18 mouse cellular contexts compared by ENCODE assay signal in the genomic region with DNA sequence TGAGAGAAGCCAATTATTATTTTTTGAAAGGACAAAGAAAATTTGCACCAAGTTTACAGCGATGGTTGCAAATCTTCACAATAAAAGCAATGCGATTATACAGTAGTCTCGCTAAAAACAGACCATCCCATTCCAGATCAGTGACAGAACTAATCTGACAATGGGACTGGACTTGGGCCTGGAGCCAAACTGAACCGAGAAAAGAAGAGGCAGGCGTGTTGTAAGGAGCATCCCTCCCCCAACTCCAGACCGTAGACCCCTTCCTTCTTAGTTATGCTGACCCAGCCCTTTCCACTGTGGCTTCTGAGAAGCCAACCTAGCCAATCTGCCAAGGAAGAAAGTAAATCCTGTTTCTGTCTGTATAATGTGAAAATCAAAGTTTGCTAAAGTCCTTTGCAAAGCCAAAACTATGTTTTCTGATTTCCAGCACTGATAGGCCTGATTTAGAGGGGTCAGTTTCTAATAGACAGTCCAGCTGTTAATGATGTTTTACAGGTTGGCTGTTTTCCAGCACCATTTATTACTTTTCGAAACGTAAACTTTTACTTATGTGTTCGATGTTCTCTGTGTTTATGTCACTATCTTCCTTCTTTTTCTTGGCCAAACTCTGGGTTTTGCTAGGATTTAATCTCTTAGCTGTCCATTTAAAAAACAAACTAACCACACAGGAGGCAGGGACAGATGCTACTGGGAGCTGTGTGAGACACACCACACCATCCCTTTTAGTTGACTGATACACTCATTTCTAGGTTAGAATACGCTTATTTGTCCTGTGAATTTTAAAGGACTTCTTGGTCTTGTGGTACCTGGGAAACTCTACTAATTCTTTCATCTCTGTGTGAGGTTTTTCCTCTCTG.
DNase-seq lines count a peak whose midpoint lies in the region; ATAC-seq lines count a peak whose summit lies in the region.
"Had no signal": no experiment of that assay in that cellular context is flagged by ENCODE, and none has a peak within 500 bp of the region (broad histone marks: within the 10 kb centered on the region; RNA-seq: fewer than 3 reads in every experiment).

No protein-coding gene starts in this region.

- H3K4me2 ChIP-seq in midbrain, embryonic 13.5 days (replicated peaks): no peak overlapping the region
- H3K4me2 ChIP-seq in midbrain, embryonic 11.5 days: no peak overlapping the region
- no peak overlapping the region for H3K4me2 ChIP-seq in intestine, embryonic 16.5 days (ENCODE audit: low read depth, low read length)
- H3K4me2 ChIP-seq: forebrain, embryonic 12.5 days; limb, embryonic 12.5 days; liver, embryonic 13.5 days had no signal

- H3K9ac ChIP-seq in midbrain, embryonic 13.5 days (replicated peaks): no peak overlapping the region
- no peak overlapping the region for H3K9ac ChIP-seq in midbrain, embryonic 11.5 days (ENCODE audit: low read length)
- no peak overlapping the region for H3K9ac ChIP-seq in intestine, embryonic 16.5 days (ENCODE audit: low read depth, low read length)
- H3K9ac ChIP-seq: forebrain, embryonic 12.5 days; limb, embryonic 12.5 days; liver, embryonic 13.5 days had no signal

- no peaks in the 10 kb centered on the region for H3K9me3 ChIP-seq in midbrain, embryonic 13.5 days
- H3K9me3 ChIP-seq in midbrain, embryonic 11.5 days (ENCODE audit: control insufficient read depth, low read length): no peaks in the 10 kb centered on the region
- H3K9me3 ChIP-seq in intestine, embryonic 16.5 days (ENCODE audit: control insufficient read depth, low read length): no peaks in the 10 kb centered on the region
- H3K9me3 ChIP-seq: forebrain, embryonic 12.5 days; heart, embryonic 10.5 days; limb, embryonic 12.5 days; liver, embryonic 13.5 days had no signal

- H3K4me3 ChIP-seq in midbrain, embryonic 13.5 days (replicated peaks): no peak overlapping the region
- H3K4me3 ChIP-seq in midbrain, embryonic 11.5 days (ENCODE audit: low read depth, low read length): no peak overlapping the region
- no peak overlapping the region for H3K4me3 ChIP-seq in intestine, embryonic 16.5 days (ENCODE audit: low read length)
- H3K4me3 ChIP-seq: forebrain, embryonic 12.5 days; heart, embryonic 10.5 days; limb, embryonic 12.5 days; liver, embryonic 13.5 days had no signal

- peak; percentile 8 for DNase-seq in gastrocnemius, postnatal 10 days
- DNase-seq in gastrocnemius, postnatal 25 days: no peak
- peak; percentile 41 for DNase-seq in kidney, postnatal 10 days
- DNase-seq in kidney, adult 8-10 months: no peak
- no peak for DNase-seq in midbrain, embryonic 11.5 days (ENCODE audit: low spot score, missing footprints)
- no peak for DNase-seq in urinary bladder, adult 2 months (ENCODE audit: low spot score)
- DNase-seq: embryo, embryonic 11 days; heart, postnatal 10 days; liver, embryonic 13.5 days; retina, postnatal 1 day had no signal

- no peaks in the 10 kb centered on the region for H3K36me3 ChIP-seq in midbrain, embryonic 13.5 days
- H3K36me3 ChIP-seq in midbrain, embryonic 11.5 days (ENCODE audit: control insufficient read depth, insufficient read depth, low read length): no peaks in the 10 kb centered on the region
- no peaks in the 10 kb centered on the region for H3K36me3 ChIP-seq in intestine, embryonic 16.5 days (ENCODE audit: control insufficient read depth, insufficient read depth, low read length)
- H3K36me3 ChIP-seq: forebrain, embryonic 12.5 days; heart, embryonic 10.5 days; limb, embryonic 12.5 days; liver, embryonic 13.5 days had no signal

- no peaks in the 10 kb centered on the region for H3K27me3 ChIP-seq in midbrain, embryonic 13.5 days
- H3K27me3 ChIP-seq in midbrain, embryonic 11.5 days (ENCODE audit: control insufficient read depth, insufficient read depth, low read length): no peaks in the 10 kb centered on the region
- no peaks in the 10 kb centered on the region for H3K27me3 ChIP-seq in intestine, embryonic 16.5 days (replicated peaks; ENCODE audit: control insufficient read depth, insufficient read depth, low read length)
- H3K27me3 ChIP-seq: CH12.LX; forebrain, embryonic 12.5 days; limb, embryonic 12.5 days; liver, embryonic 13.5 days had no signal

- peak; percentile 43; the same call in 1 of the 2 replicates for ATAC-seq in midbrain, embryonic 13.5 days
- ATAC-seq in midbrain, embryonic 11.5 days (ENCODE audit: low FRiP score): no peak
- peak; percentile 66 for ATAC-seq in intestine, embryonic 16.5 days
- ATAC-seq: hindbrain, embryonic 16.5 days had no signal

- H3K4me1 ChIP-seq in midbrain, embryonic 13.5 days (replicated peaks): no peaks in the 10 kb centered on the region
- no peaks in the 10 kb centered on the region for H3K4me1 ChIP-seq in midbrain, embryonic 11.5 days (ENCODE audit: control insufficient read depth, insufficient read depth, low read length)
- H3K4me1 ChIP-seq in intestine, embryonic 16.5 days (ENCODE audit: control insufficient read depth, insufficient read depth, low read length): no peaks in the 10 kb centered on the region
- H3K4me1 ChIP-seq: forebrain, embryonic 12.5 days; heart, embryonic 10.5 days; limb, embryonic 12.5 days; liver, embryonic 13.5 days had no signal

- WGBS in midbrain, embryonic 13.5 days: 77% methylated on average over 10 of the region's 10 CpGs
- 84% methylated on average over 10 of the region's 10 CpGs for WGBS in midbrain, embryonic 11.5 days
- WGBS in intestine, embryonic 16.5 days: 49% methylated on average over 10 of the region's 10 CpGs

- no peak overlapping the region for H3K27ac ChIP-seq in midbrain, embryonic 13.5 days
- H3K27ac ChIP-seq in midbrain, embryonic 11.5 days (ENCODE audit: low read depth, low read length): no peak overlapping the region
- H3K27ac ChIP-seq in intestine, embryonic 16.5 days (ENCODE audit: low read length): 0 out of 2 replicates have a peak overlapping the region, but pooled peaks have one; percentile 8
- H3K27ac ChIP-seq: forebrain, embryonic 12.5 days; heart, embryonic 10.5 days; limb, embryonic 12.5 days; liver, embryonic 13.5 days; macrophage had no signal

Comparison
In these comparisons a context has a peak if more than half of its experiments do, and no peak if none do; other contexts are left out.
1. DNase-seq: peak in gastrocnemius, postnatal 10 days (single experiment) and kidney, postnatal 10 days (single experiment); none in gastrocnemius, postnatal 25 days (single experiment), kidney, adult 8-10 months (0 of 2), midbrain, embryonic 11.5 days (single experiment) and urinary bladder, adult 2 months (single experiment).